Mouse (Mus musculus) lung, embryonic 16.5 days (tissue): Measurements from ENCODE around the gene Cdk19. TPM values are rescaled to one million over a fixed set of nuclear protein-coding genes. Genes with fewer than 3 reads are reported as not detected.

Experiments
- ATAC-seq: fragments of 200-750 bp; cut with Nextera tagmentation; 2 replicates; pipeline ENCODE4 v1.8.0; 2017; ENCODE audit warnings: low read depth, mild to moderate bottlenecking, moderate library complexity
- H3K27ac ChIP-seq: fragments of 300-500 bp; sonication (generic); 2 replicates; pipeline ENCODE4 v1.5.1; 2014; ENCODE audit warnings: mild to moderate bottlenecking, control low read depth, low read length
- H3K27me3 ChIP-seq: fragments of 300-500 bp; sonication (generic); 2 replicates; pipeline ENCODE4 v1.6.1; 2014; ENCODE audit warnings: low read depth, low read length, mixed read lengths; ENCODE audit not compliant: control insufficient read depth, insufficient read depth
- H3K36me3 ChIP-seq: fragments of 300-500 bp; sonication (generic); 2 replicates; pipeline ENCODE4 v1.6.1; 2014; ENCODE audit warnings: low read length; ENCODE audit not compliant: control insufficient read depth, insufficient read depth
- H3K4me1 ChIP-seq: fragments of 300-500 bp; sonication (generic); replicated peaks from 2 replicates; pipeline ENCODE4 v1.6.1; 2014; ENCODE audit warnings: low read length, mixed read lengths; ENCODE audit not compliant: control insufficient read depth, insufficient read depth
- H3K4me2 ChIP-seq: fragments of 300-500 bp; sonication (generic); 2 replicates; pipeline ENCODE4 v1.6.1; 2014; ENCODE audit warnings: low read depth, low read length, control low read depth
- H3K4me3 ChIP-seq: fragments of 300-500 bp; sonication (generic); 2 replicates; pipeline ENCODE4 v1.5.1; 2014; ENCODE audit warnings: mild to moderate bottlenecking, low read length, control low read depth
- H3K9ac ChIP-seq: fragments of 300-500 bp; sonication (generic); 2 replicates; pipeline ENCODE4 v1.6.1; 2014; ENCODE audit warnings: low read length, control low read depth
- H3K9me3 ChIP-seq: fragments of 300-500 bp; sonication (generic); 2 replicates; pipeline ENCODE4 v1.6.1; 2016; ENCODE audit warnings: low read length; ENCODE audit not compliant: control insufficient read depth
- WGBS: fragments of 180-500 bp; shearing (Covaris S2); extraction: QIAGEN DNeasy Blood & Tissue Kit; methylation state at CpG from one replicate; pipeline ENCODE4 v1.1.7; 2014; 5-methylcytosine and 5-hydroxymethylcytosine counted together
- polyA plus RNA-seq: library from polyadenylated mRNA; unstranded; fragments of >200 nt; fragmentation: Nextera tagmentation; extraction: Ambion mirVana; gene quantifications from 2 replicates; pipeline ENCODE4 v1.2.1, GENCODE M21; 2015

Cdk19 gene
- polyA plus RNA-seq, 1 experiment from 2014 or later: 9.8 TPM

DNA sequence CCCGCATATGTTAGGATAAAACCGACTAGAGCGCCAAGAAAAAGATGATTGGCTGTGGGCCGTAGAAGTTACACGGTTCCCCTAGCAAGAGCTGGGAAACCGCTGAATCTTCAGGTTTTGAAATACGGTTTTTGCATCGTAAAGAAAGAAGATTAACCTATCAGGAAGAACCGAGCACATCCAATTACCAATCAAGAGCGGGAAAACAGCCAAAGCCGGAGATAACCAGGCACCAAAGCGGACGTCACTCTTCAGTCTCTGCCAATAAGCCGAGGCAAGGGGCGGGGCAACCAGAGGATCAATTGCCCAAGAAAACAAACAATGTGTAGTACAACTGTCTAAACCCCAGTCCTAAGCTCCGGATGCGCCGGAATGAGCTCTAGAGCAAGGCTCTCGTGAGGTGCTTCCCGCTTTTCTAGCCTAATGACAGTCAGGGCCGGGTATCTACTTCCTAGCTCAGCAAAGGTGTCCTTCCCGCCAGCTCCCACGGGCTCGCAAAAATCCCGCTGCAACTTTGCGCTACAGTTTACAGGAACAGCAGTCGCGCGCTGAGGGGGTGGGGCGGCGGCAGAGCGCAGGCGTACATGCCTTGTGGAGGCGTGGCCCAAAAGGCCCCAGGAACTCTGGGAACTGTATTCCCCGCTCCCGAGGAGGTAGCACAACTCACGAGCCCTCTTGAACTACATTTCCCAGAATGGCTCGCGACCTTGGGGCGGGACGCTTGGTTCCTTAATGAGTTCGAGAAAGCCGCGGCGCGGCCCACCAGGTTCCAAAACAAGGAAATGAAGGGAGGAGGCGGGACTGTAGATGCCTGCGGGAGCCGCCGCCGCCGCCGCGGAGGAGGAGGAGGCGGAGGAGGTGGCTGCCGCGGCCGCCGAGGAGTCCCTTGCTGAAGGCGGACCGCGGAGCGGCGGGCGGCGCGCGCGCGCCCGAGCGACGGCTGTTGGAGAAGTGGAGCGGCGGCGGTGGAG is 9.5 kb downstream of the Cdk19 start:
- 0% methylated on average over 70 of the region's 76 CpGs for WGBS
- ATAC-seq: peak; percentile 98
- H3K4me3 ChIP-seq: peak overlapping the region; percentile 95
- peak overlapping the region; percentile 83 for H3K4me2 ChIP-seq
- H3K27ac ChIP-seq: peak overlapping the region; percentile 99
- no peaks in the 10 kb centered on the region for H3K36me3 ChIP-seq
- H3K9ac ChIP-seq: peak overlapping the region; percentile 91
- H3K4me1 ChIP-seq: peaks cover 11% of the 10 kb centered on the region
- no peaks in the 10 kb centered on the region for H3K27me3 ChIP-seq
- H3K9me3 ChIP-seq: no peaks in the 10 kb centered on the region

DNA sequence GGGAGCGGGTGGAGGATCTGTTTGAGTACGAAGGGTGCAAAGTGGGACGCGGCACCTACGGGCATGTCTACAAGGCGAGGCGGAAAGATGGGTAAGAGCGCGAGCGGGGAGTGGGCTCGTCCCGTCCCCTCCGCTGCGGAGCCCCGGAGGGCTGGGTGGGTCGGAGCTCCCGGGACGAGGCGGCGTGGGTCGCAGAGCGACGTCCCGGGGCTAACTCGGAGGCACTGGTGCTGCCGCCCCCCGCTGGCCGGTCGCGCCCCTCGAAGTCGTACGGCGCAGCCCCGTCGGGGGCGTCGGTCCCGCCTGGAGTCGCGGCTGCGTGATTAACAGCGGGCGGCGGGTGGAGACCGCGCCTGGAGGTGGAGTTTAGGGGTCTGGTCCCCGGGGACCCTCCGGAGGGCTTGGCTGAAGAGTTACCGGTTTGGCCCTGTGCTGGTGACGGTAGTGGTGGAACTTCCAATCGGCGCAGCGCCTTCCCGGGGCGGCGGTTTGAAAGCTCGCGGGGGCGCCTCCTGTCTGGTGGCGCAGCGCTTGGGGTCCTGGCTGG is 10.3 kb downstream of the Cdk19 start:
- Histone ChIP-seq H3K36me3 (no peaks in the 10 kb centered on the region), H3K9me3 (no peaks in the 10 kb centered on the region), H3K4me3 (peak overlapping the region; percentile 95), H3K27ac (peak overlapping the region; percentile 99), H3K9ac (peak overlapping the region; percentile 91), H3K4me2 (peak overlapping the region; percentile 83), H3K4me1 (peaks cover 11% of the 10 kb centered on the region), H3K27me3 (no peaks in the 10 kb centered on the region)
- under 1% methylated on average over 46 of the region's 62 CpGs for WGBS
- peak; percentile 53 for ATAC-seq

- H3K27me3 ChIP-seq: no peaks in the 10 kb centered on the region
- peak overlapping the region; percentile 99; the same call in 1 of the 2 replicates for H3K27ac ChIP-seq
- H3K4me3 ChIP-seq: peak overlapping the region; percentile 95
- WGBS: 40% methylated on average over 12 of the region's 12 CpGs
- H3K9me3 ChIP-seq: no peaks in the 10 kb centered on the region
- no peak for ATAC-seq
- H3K4me2 ChIP-seq: peak overlapping the region; percentile 83
- no peaks in the 10 kb centered on the region for H3K36me3 ChIP-seq
- peak overlapping the region; percentile 91 for H3K9ac ChIP-seq
- H3K4me1 ChIP-seq: peaks cover 11% of the 10 kb centered on the region
Measured at GRCm38 (mm10) chr10:40350245-40350932, 11.0 kb downstream of the Cdk19 start.

DNA sequence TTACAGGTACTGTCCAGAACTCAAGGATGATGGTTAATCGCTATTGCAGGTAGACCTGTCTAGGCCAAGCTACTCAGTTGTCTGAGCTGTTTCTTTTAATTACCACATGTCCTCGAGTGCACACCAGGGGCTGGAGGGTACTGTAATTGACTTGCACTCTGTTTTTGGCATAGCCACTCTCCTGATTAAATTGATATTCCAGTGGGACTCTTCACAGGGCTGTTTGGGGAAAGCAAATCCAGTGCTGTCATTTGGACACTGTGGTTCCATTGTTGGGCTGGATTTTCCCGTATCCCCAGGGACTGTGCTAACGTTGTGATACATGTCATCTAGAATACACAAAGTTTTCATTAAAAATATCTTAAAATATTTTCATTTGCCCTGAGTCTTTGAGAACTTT is 11.8 kb downstream of the Cdk19 start:
- Histone ChIP-seq H3K27ac (no peak overlapping the region), H3K9me3 (no peaks in the 10 kb centered on the region), H3K4me2 (peak overlapping the region; percentile 83; the same call in 1 of the 2 replicates), H3K27me3 (no peaks in the 10 kb centered on the region), H3K9ac (no peak overlapping the region), H3K36me3 (no peaks in the 10 kb centered on the region), H3K4me3 (no peak overlapping the region), H3K4me1 (peaks cover 11% of the 10 kb centered on the region)
- WGBS: 72% methylated on average over 4 of the region's 4 CpGs
- ATAC-seq: no peak

- Histone ChIP-seq H3K4me1 (peaks cover 11% of the 10 kb centered on the region), H3K9ac (no peak overlapping the region), H3K36me3 (no peaks in the 10 kb centered on the region), H3K4me2 (no peak overlapping the region), H3K4me3 (no peak overlapping the region), H3K9me3 (no peaks in the 10 kb centered on the region), H3K27me3 (no peaks in the 10 kb centered on the region), H3K27ac (no peak overlapping the region)
- 80% methylated on average over 9 of the region's 9 CpGs for WGBS
- ATAC-seq: no peak
Measured at GRCm38 (mm10) chr10:40354081-40354480, 14.7 kb downstream of the Cdk19 start.

GRCm38 (mm10) chr10:40354556-40354955 is 15.2 kb downstream of the Cdk19 start:
- H3K4me2 ChIP-seq: no peak overlapping the region
- peaks cover 11% of the 10 kb centered on the region for H3K4me1 ChIP-seq
- no peaks in the 10 kb centered on the region for H3K36me3 ChIP-seq
- no peaks in the 10 kb centered on the region for H3K9me3 ChIP-seq
- no peak overlapping the region for H3K9ac ChIP-seq
- no peaks in the 10 kb centered on the region for H3K27me3 ChIP-seq
- H3K4me3 ChIP-seq: no peak overlapping the region
- 80% methylated on average over 1 of the region's 1 CpGs for WGBS
- ATAC-seq: no peak
- no peak overlapping the region for H3K27ac ChIP-seq

DNA sequence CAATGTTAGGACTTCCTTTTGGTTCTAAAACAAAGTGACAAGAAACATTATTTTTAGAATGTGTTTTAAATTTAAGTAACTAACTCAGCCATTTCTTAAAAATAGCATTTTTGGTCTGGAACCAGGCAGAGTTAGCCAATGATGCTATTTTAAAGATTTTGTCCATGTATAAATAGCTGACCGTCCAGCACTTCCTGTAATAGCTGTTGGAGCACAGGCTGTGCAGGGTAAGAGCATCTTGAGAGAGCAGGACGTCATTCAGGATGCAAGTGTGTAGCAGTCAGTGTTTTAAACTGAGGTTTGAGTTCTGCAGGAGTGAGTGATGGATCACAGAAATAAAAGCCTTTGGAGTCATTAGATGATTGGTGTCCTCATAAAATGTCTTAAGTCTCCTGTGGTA is 18.8 kb downstream of the Cdk19 start:
- Histone ChIP-seq H3K4me1 (peaks cover 7% of the 10 kb centered on the region; the same call in 1 of the 2 replicates), H3K9me3 (no peaks in the 10 kb centered on the region), H3K27me3 (no peaks in the 10 kb centered on the region), H3K9ac (no peak overlapping the region), H3K4me3 (no peak overlapping the region), H3K4me2 (no peak overlapping the region), H3K36me3 (no peaks in the 10 kb centered on the region), H3K27ac (no peak overlapping the region)
- no peak for ATAC-seq
- 32% methylated on average over 2 of the region's 2 CpGs for WGBS

- ATAC-seq: no peak
Measured at GRCm38 (mm10) chr10:40359131-40359530, 19.8 kb downstream of the Cdk19 start.

DNA sequence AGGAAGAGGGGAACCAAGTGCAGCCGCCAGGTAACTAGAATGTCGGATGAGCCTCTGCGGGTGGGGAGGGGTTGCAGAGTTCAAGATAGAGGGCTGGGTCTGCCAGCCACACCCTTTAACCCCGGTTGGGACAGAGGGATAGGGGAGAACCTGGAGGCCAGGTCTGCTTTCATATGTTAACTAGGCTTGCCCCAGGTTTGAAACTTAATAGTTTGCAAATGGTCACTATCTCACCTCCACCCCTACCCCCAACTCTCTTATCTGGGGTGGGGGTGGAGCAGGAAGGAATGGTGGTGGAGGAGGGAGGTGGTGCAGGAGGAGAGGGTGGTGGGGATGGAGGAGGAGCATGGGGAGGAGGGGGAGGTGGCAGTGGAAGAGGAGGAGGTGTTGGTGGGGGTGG is 23.6 kb downstream of the Cdk19 start:
- ATAC-seq: no peak; the same call in 1 of the 2 replicates
- H3K27me3 ChIP-seq: no peaks in the 10 kb centered on the region
- 26% methylated on average over 4 of the region's 4 CpGs for WGBS
- no peak overlapping the region for H3K9ac ChIP-seq
- no peak overlapping the region for H3K4me2 ChIP-seq
- peaks cover 10% of the 10 kb centered on the region; the same call in 1 of the 2 replicates for H3K4me1 ChIP-seq
- H3K27ac ChIP-seq: no peak overlapping the region
- H3K4me3 ChIP-seq: no peak overlapping the region
- H3K36me3 ChIP-seq: no peaks in the 10 kb centered on the region
- H3K9me3 ChIP-seq: no peaks in the 10 kb centered on the region

More at GRCm38 (mm10) chr10:40359131-40359530, 19.8 kb downstream of the Cdk19 start:
- H3K9me3 ChIP-seq: no peaks in the 10 kb centered on the region
- no peak overlapping the region for H3K27ac ChIP-seq
- H3K4me2 ChIP-seq: no peak overlapping the region
- H3K27me3 ChIP-seq: no peaks in the 10 kb centered on the region
- H3K4me3 ChIP-seq: no peak overlapping the region
- H3K36me3 ChIP-seq: no peaks in the 10 kb centered on the region
- peaks cover 7% of the 10 kb centered on the region; the same call in 1 of the 2 replicates for H3K4me1 ChIP-seq
- H3K9ac ChIP-seq: no peak overlapping the region
- WGBS: 70% methylated on average over 2 of the region's 2 CpGs
